Mouse (Mus musculus) lung, adult 2 months (tissue): ENCODE results near the gene Necap2.

Experiments
- CTCF ChIP-seq: fragments of 200-500 bp; IDR thresholded peaks from 2 replicates; pipeline ENCODE4 v1.5.1; 2011; ENCODE audit warnings: mild to moderate bottlenecking, low read length, control low read depth; ENCODE audit not compliant: insufficient read depth
- POLR2A ChIP-seq: fragments of 200-500 bp; IDR thresholded peaks from 2 replicates; pipeline ENCODE4 v1.6.1; 2011; ENCODE audit warnings: low read depth, mild to moderate bottlenecking, control low read depth, low read length, borderline replicate concordance; ENCODE audit errors: extremely low read depth

GRCm38 (mm10) chr4:141101291-141101690, 23.1 kb upstream of the Necap2 start:
- no peak for TF ChIP-seq POLR2A
- no peak for TF ChIP-seq CTCF
